In the genomic region with DNA sequence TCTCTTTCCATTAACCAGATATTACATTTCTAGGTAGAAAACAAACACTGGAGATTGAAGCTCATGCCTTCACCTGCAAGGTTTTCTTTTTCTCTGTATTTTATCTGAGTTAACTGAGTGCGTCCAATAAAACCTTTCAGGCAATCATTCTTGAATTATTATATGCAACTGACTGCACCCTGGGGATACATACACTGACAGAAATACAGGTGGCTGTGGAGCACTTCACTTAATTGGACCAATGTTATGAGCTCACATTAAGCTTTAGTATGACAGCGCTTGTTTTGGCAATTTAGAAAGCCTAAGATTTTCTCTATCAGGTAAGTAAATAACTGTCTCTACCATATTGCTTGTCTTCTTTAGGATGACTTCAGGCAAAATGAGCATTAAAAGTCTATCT, we compare ENCODE assay signal across 26 mouse cellular contexts.
"Had no signal": no experiment of that assay in that cellular context is flagged by ENCODE, and none has a peak within 500 bp of the region (broad histone marks: within the 10 kb centered on the region; RNA-seq: fewer than 3 reads in every experiment).

No protein-coding gene starts in this region.

- DNase-seq: liver, embryonic 13.5 days; liver, postnatal 0 days; lung, adult 2 months; lung, postnatal 14 days; lung, postnatal 36 days; midbrain, embryonic 14.5 days; retina, postnatal 1 day; right cerebral cortex, adult 18-20 months; right cerebral cortex, postnatal 25 days; right cerebral cortex, postnatal 4 days; spleen, adult 18-20 months; thymus, adult 2 months; thymus, postnatal 25 days; thymus, postnatal 4 days had no signal

- H3K27ac ChIP-seq: liver, embryonic 13.5 days; liver, embryonic 15.5 days; lung, embryonic 15.5 days; macrophage; neural tube, embryonic 12.5 days; stomach, embryonic 15.5 days; stomach, postnatal 0 days had no signal

- H3K4me3 ChIP-seq: liver, embryonic 13.5 days; liver, embryonic 15.5 days; lung, embryonic 15.5 days; megakaryocyte, embryonic 14.5 days; myocyte; neural tube, embryonic 12.5 days; stomach, embryonic 15.5 days had no signal

- H3K4me1 ChIP-seq: liver, embryonic 13.5 days; liver, embryonic 15.5 days; lung, embryonic 15.5 days; megakaryocyte, embryonic 14.5 days; neural tube, embryonic 12.5 days; stomach, embryonic 15.5 days had no signal

- H3K36me3 ChIP-seq: liver, embryonic 13.5 days; liver, embryonic 15.5 days; lung, embryonic 15.5 days; neural tube, embryonic 12.5 days; stomach, embryonic 15.5 days had no signal

- H3K27me3 ChIP-seq: liver, embryonic 13.5 days; liver, embryonic 15.5 days; lung, embryonic 15.5 days; megakaryocyte, embryonic 14.5 days; neural tube, embryonic 12.5 days; stomach, embryonic 15.5 days had no signal

- H3K9ac ChIP-seq: liver, embryonic 13.5 days; liver, embryonic 15.5 days; liver, postnatal 0 days; lung, embryonic 15.5 days; neural tube, embryonic 12.5 days; stomach, embryonic 15.5 days had no signal

- H3K4me2 ChIP-seq: liver, embryonic 11.5 days; liver, embryonic 13.5 days; liver, embryonic 15.5 days; lung, embryonic 15.5 days; midbrain, embryonic 11.5 days; neural tube, embryonic 12.5 days; stomach, embryonic 15.5 days had no signal

- ATAC-seq: liver, postnatal 0 days; lung, postnatal 0 days; midbrain, embryonic 16.5 days had no signal

- H3K9me3 ChIP-seq: liver, embryonic 13.5 days; liver, embryonic 15.5 days; lung, embryonic 15.5 days; megakaryocyte, embryonic 14.5 days; neural tube, embryonic 12.5 days; stomach, embryonic 15.5 days had no signal
